Mouse (Mus musculus) spleen, postnatal 36 days (tissue): ENCODE measurements around the gene Cd2.

ENCODE experiments used
- DNase-seq, 2 experiments: peaks; one replicate each; pipeline ENCODE4 v3.0.0; 2022; ENCODE audit warnings: low spot score in 2 of 2, mixed read lengths in 1 of 2

The Cd2 gene

GRCm38 (mm10) chr3:101228868-101229550 lies 58.7 kb downstream of the Cd2 start:
- DNase-seq = peak; percentile 57 to 63

- DNase-seq = peak; percentile 63 to 69
These were observed 59.7 kb downstream of the Cd2 start for GRCm38 (mm10) chr3:101228066-101228465.
